Mouse (Mus musculus) neural tube, embryonic 13.5 days (tissue): ENCODE results near the gene Maats1. TPM values are rescaled to one million over a fixed set of nuclear protein-coding genes. Genes with fewer than 3 reads are reported as not detected.

Source experiments
- ATAC-seq: fragments of 200-750 bp; cut with Nextera tagmentation; 2 replicates; pipeline ENCODE4 v1.8.0; 2017; ENCODE audit warnings: low read depth, mild to moderate bottlenecking, moderate TSS enrichment, moderate library complexity
- H3K27ac ChIP-seq: fragments of 300-500 bp; sonication (generic); replicated peaks from 2 replicates; pipeline ENCODE4 v1.5.1; 2015; ENCODE audit warnings: moderate library complexity, mild to moderate bottlenecking, inconsistent platforms
- H3K27me3 ChIP-seq: fragments of 300-500 bp; sonication (generic); 2 replicates; pipeline ENCODE4 v1.6.1; 2015; ENCODE audit warnings: mild to moderate bottlenecking, inconsistent platforms
- H3K36me3 ChIP-seq: fragments of 300-500 bp; sonication (generic); 2 replicates; pipeline ENCODE4 v1.6.1; 2015; ENCODE audit warnings: mild to moderate bottlenecking, inconsistent platforms
- H3K4me1 ChIP-seq: fragments of 300-500 bp; sonication (generic); replicated peaks from 2 replicates; pipeline ENCODE4 v1.6.1; 2015; ENCODE audit warnings: inconsistent platforms
- H3K4me2 ChIP-seq: fragments of 300-500 bp; sonication (generic); 2 replicates; pipeline ENCODE4 v1.6.1; 2015; ENCODE audit warnings: inconsistent platforms, mild to moderate bottlenecking, moderate library complexity
- H3K4me3 ChIP-seq: fragments of 300-500 bp; sonication (generic); 2 replicates; pipeline ENCODE4 v1.5.1; 2015; ENCODE audit warnings: mild to moderate bottlenecking, inconsistent platforms
- H3K9ac ChIP-seq: fragments of 300-500 bp; sonication (generic); 2 replicates; pipeline ENCODE4 v1.6.1; 2015; ENCODE audit warnings: moderate library complexity, mild to moderate bottlenecking, inconsistent platforms
- H3K9me3 ChIP-seq: fragments of 300-500 bp; sonication (generic); 2 replicates; pipeline ENCODE4 v1.6.1; 2016; ENCODE audit warnings: inconsistent platforms
- WGBS: fragments of 180-500 bp; shearing (Covaris S2); methylation state at CpG from one replicate; pipeline ENCODE4 v1.1.7; 2015; 5-methylcytosine and 5-hydroxymethylcytosine counted together
- polyA plus RNA-seq: library from polyadenylated mRNA; unstranded; fragments of >200 nt; fragmentation: Nextera tagmentation; extraction: Ambion mirVana; gene quantifications from 2 replicates; pipeline ENCODE4 v1.2.1, GENCODE M21; 2015

Maats1 gene
- 0.36 and 0.45 TPM in 2 replicates for polyA plus RNA-seq

DNA sequence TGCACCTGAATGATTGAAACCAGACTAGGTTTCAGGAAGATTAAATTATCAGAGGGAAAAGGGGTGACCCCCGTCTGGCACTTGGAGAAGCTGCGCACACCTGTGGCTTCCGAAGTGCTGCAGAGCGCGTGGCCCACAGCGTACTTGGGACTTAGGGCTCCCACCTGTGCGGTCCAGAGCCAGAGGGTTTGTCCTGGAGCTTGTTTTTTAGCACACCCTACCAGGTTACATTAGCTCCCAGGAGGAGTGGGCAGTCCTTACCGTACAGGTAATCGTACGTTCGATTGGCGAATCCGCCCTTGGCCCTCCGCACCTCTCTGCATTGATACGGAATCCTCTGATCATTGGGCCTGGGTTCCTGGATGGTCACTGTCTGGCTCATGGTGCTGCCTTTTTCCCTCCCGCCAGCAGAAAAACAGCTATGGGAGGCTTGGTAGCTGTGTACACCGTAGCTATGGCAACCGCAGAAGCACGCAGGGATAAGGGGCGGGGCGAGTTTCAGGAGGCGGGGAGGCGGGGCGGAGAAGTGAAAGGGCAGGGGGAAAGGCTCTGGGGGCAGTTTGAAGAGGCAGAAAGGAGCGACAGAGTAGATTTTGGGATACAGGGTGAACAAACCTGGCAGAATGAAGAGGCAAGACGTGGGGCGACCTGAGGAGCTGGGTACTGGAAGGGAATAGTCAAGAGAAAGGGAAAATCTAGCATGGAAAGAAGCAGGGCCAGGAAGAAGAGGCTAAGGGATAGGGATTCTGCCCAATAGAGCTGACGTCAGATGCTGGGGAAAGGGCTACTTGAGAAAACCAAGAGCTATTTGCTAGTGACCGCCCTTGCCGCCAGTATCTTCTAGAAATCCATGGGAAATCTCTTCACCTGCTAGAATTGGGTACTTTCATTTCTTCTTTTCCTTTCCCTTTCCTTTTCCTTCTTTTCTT lies at the start of gene Maats1:
Maats1 (minus strand) TSS at position 748 of the 929 bp plus-strand sequence.
- no peaks in the 10 kb centered on the region for H3K27me3 ChIP-seq
- no peaks in the 10 kb centered on the region for H3K9me3 ChIP-seq
- H3K4me2 ChIP-seq = peak within 1 kb of the TSS; percentile 73
- ATAC-seq = peak; percentile 90
- H3K4me1 ChIP-seq = peaks cover 11% of the 10 kb centered on the region
- H3K9ac ChIP-seq = peak within 1 kb of the TSS; percentile 66
- peak within 1 kb of the TSS; percentile 39 for H3K4me3 ChIP-seq
- H3K27ac ChIP-seq = 0 out of 2 replicates have a peak within 1 kb of the TSS, but pooled peaks have one; percentile 23
- H3K36me3 ChIP-seq = no peaks in the 10 kb centered on the region
- 11% methylated on average over 30 of the region's 30 CpGs for WGBS

GRCm38 (mm10) chr16:38390322-38390721 lies 48.4 kb upstream of the Maats1 start:
- Histone ChIP-seq H3K4me2 (no peak overlapping the region), H3K27me3 (no peaks in the 10 kb centered on the region), H3K9me3 (no peaks in the 10 kb centered on the region), H3K4me1 (no peaks in the 10 kb centered on the region), H3K36me3 (no peaks in the 10 kb centered on the region), H3K9ac (no peak overlapping the region), H3K27ac (no peak overlapping the region), H3K4me3 (no peak overlapping the region)
- WGBS = 92% methylated on average over 7 of the region's 7 CpGs
- ATAC-seq = no peak

GRCm38 (mm10) chr16:38389284-38389893 lies 47.4 kb upstream of the Maats1 start:
- no peak overlapping the region for H3K9ac ChIP-seq
- no peaks in the 10 kb centered on the region for H3K36me3 ChIP-seq
- H3K4me1 ChIP-seq = no peaks in the 10 kb centered on the region
- 75% methylated on average over 8 of the region's 8 CpGs for WGBS
- H3K4me2 ChIP-seq = no peak overlapping the region
- H3K4me3 ChIP-seq = no peak overlapping the region
- no peaks in the 10 kb centered on the region for H3K9me3 ChIP-seq
- no peak for ATAC-seq
- no peaks in the 10 kb centered on the region for H3K27me3 ChIP-seq
- H3K27ac ChIP-seq = no peak overlapping the region

DNA sequence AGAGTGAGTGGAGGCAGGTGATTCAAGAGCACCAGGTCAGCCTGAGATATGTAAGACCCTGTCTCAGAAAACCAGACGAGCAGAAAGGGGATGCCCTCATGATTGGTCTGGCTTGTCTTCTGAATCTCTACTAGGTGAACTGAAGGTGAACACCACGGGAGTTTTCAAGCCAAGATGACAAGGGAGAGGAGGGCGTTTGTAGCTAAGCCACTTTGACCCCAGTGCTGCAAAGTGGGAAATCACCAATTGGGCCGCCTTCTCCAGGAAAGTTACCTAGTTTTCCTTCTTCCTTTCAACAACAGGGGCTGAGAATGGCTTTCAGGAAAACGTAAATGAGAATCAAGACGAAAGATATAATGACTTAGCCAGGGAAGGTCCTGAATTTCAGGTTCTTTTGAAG lies 46.8 kb upstream of the Maats1 start:
- ATAC-seq = no peak
- Histone ChIP-seq H3K4me2 (no peak overlapping the region), H3K4me3 (no peak overlapping the region), H3K4me1 (no peaks in the 10 kb centered on the region), H3K9me3 (no peaks in the 10 kb centered on the region), H3K9ac (no peak overlapping the region), H3K27ac (no peak overlapping the region), H3K27me3 (no peaks in the 10 kb centered on the region), H3K36me3 (no peaks in the 10 kb centered on the region)
- WGBS = 81% methylated on average over 6 of the region's 6 CpGs

DNA sequence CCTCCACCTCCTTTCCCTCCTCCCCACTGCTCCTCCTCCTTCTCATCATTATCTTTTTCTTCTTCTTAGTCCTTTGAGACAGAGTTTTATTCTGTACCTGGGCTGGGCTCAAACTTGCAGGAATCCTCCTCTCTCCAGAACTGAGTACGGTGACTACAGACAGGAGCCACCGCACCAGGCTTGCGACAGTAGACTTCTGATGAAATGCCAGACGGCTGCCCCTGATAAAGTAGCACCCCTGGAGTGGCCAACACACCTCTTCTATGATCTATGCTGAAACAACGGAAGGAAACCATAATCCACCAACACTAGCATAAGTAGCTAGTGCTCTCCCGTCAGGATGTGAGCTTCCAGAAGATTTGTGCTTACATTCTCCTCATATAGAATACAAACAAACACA lies 45.4 kb upstream of the Maats1 start:
- Histone ChIP-seq H3K9me3 (no peaks in the 10 kb centered on the region), H3K4me3 (no peak overlapping the region), H3K36me3 (no peaks in the 10 kb centered on the region), H3K4me1 (no peaks in the 10 kb centered on the region), H3K4me2 (no peak overlapping the region), H3K9ac (no peak overlapping the region), H3K27ac (no peak overlapping the region), H3K27me3 (no peaks in the 10 kb centered on the region)
- WGBS = 85% methylated on average over 6 of the region's 6 CpGs
- ATAC-seq = no peak

- H3K4me1 ChIP-seq = no peaks in the 10 kb centered on the region
- ATAC-seq = no peak
- H3K9me3 ChIP-seq = no peaks in the 10 kb centered on the region
- no peak overlapping the region for H3K9ac ChIP-seq
- no peak overlapping the region for H3K4me2 ChIP-seq
- 91% methylated on average over 4 of the region's 4 CpGs for WGBS
- H3K27me3 ChIP-seq = no peaks in the 10 kb centered on the region
- H3K36me3 ChIP-seq = no peaks in the 10 kb centered on the region
- no peak overlapping the region for H3K4me3 ChIP-seq
- no peak overlapping the region for H3K27ac ChIP-seq
Observed at GRCm38 (mm10) chr16:38385700-38386099, 43.8 kb upstream of the Maats1 start.

- Histone ChIP-seq H3K9ac (no peak overlapping the region), H3K27me3 (no peaks in the 10 kb centered on the region), H3K4me1 (no peaks in the 10 kb centered on the region), H3K27ac (no peak overlapping the region), H3K9me3 (no peaks in the 10 kb centered on the region), H3K4me2 (no peak overlapping the region), H3K36me3 (no peaks in the 10 kb centered on the region), H3K4me3 (no peak overlapping the region)
- no peak for ATAC-seq
- 93% methylated on average over 6 of the region's 6 CpGs for WGBS
Observed at GRCm38 (mm10) chr16:38385184-38385634, 43.3 kb upstream of the Maats1 start.

DNA sequence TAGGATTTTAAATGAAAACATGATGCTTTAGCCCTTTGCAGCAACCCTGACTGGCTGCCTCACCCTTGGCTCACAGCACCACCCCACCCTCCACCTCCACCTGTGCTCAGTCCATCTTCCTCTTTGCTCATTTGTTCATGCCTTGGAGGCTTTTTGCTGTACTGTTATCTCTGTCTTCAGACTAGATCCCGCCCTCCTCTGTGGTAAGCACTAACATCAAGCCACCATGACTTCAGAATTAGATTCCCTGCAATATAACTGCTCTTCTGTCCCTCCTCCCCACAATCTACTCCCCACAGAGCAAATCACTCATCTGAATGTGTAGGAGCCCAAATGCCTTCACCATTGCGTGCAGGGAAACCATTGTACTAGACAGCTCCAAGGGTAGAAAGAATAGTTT lies 41.7 kb upstream of the Maats1 start:
- Histone ChIP-seq H3K27ac (no peak overlapping the region), H3K27me3 (no peaks in the 10 kb centered on the region), H3K4me2 (no peak overlapping the region), H3K4me1 (no peaks in the 10 kb centered on the region), H3K9ac (no peak overlapping the region), H3K9me3 (no peaks in the 10 kb centered on the region), H3K36me3 (no peaks in the 10 kb centered on the region), H3K4me3 (no peak overlapping the region)
- 78% methylated on average over 2 of the region's 2 CpGs for WGBS
- no peak for ATAC-seq

GRCm38 (mm10) chr16:38379926-38380325 lies 38.0 kb upstream of the Maats1 start:
- H3K4me3 ChIP-seq = no peak overlapping the region
- no peaks in the 10 kb centered on the region for H3K36me3 ChIP-seq
- H3K9me3 ChIP-seq = no peaks in the 10 kb centered on the region
- no peak overlapping the region for H3K4me2 ChIP-seq
- no peak overlapping the region for H3K9ac ChIP-seq
- 92% methylated on average over 3 of the region's 3 CpGs for WGBS
- H3K4me1 ChIP-seq = peaks cover 6% of the 10 kb centered on the region
- no peaks in the 10 kb centered on the region for H3K27me3 ChIP-seq
- ATAC-seq = no peak
- no peak overlapping the region for H3K27ac ChIP-seq

DNA sequence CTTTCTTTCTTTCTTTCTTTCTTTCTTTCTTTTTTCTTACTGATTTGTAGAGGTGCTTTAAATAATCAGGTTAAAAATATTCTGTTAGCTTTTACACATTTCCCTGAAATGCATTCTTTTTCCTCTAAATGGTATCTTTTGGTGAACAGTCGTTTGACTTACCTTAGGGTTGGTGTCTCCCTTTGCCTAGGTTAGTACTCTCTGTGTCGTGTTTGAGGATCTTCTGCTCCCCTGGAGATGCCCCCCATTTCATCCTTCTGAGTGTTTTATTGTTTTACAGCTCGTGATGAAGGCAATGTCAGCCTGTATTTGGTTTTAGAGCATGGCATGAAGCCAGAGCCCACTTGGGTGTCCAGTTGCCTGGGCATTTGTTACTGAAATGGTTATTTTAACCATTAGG lies 37.5 kb upstream of the Maats1 start:
- H3K36me3 ChIP-seq = no peaks in the 10 kb centered on the region
- ATAC-seq = no peak
- 18% methylated on average over 3 of the region's 3 CpGs for WGBS

DNA sequence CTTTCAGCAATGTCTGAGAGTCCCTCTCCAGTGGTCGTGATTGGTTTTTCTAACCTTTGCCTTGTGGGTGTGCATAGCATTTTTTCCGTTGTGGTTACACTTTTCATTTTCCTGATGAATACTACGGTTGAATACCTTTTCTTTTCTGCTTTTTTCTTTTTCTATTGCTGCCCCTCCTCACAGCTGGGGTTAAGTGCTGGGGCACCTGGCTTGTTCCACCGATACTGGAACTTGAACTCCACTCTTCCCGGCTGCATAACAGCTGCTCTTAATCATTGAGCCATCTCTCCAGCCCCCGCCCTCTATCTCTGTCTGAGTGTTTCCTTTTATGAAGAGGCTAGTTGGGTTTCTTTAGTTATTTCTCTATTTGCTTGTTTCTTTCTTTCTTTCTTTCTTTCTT lies 37.1 kb upstream of the Maats1 start:
- ATAC-seq = no peak
- H3K9ac ChIP-seq = no peak overlapping the region
- H3K27me3 ChIP-seq = no peaks in the 10 kb centered on the region
- H3K9me3 ChIP-seq = no peaks in the 10 kb centered on the region
- no peaks in the 10 kb centered on the region for H3K36me3 ChIP-seq
- H3K4me1 ChIP-seq = peaks cover 6% of the 10 kb centered on the region
- no peak overlapping the region for H3K27ac ChIP-seq
- H3K4me3 ChIP-seq = no peak overlapping the region
- H3K4me2 ChIP-seq = no peak overlapping the region
- 60% methylated on average over 6 of the region's 6 CpGs for WGBS

More for the DNA sequence above, 37.5 kb upstream of the Maats1 start:
- Histone ChIP-seq H3K4me2 (no peak overlapping the region), H3K9me3 (no peaks in the 10 kb centered on the region), H3K4me1 (peaks cover 6% of the 10 kb centered on the region), H3K4me3 (no peak overlapping the region), H3K9ac (no peak overlapping the region), H3K27me3 (no peaks in the 10 kb centered on the region), H3K27ac (no peak overlapping the region)

GRCm38 (mm10) chr16:38378591-38378990 lies 36.6 kb upstream of the Maats1 start:
- no peak overlapping the region for H3K4me2 ChIP-seq
- no peak overlapping the region for H3K9ac ChIP-seq
- H3K4me1 ChIP-seq = peaks cover 6% of the 10 kb centered on the region
- no peak for ATAC-seq
- WGBS = 79% methylated on average over 6 of the region's 6 CpGs
- H3K27me3 ChIP-seq = no peaks in the 10 kb centered on the region
- no peaks in the 10 kb centered on the region for H3K9me3 ChIP-seq
- no peaks in the 10 kb centered on the region for H3K36me3 ChIP-seq
- no peak overlapping the region for H3K27ac ChIP-seq
- no peak overlapping the region for H3K4me3 ChIP-seq
